In the genomic region with DNA sequence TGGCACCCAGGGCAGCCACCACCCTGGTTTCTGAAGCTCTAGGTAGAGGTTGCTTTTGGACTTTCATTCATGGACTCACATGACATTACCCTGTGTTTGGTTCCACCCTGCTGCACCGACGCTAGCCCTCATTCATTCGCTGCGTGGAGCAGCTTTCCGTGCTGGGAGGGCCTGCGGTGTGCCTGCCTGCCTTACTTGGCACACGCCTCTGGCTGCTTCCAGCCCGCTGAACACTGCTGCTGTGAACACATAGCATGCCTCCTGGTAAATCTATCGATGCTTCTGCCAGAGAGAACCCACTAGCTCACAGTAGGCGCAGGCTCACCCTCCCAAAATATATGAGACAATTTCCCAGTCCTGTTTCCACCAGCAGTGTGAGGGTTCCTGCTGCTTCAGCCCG, we compare ENCODE assay signal across 10 mouse cellular contexts. TPM values are rescaled to one million over a fixed set of nuclear protein-coding genes. Genes with fewer than 3 reads are reported as not detected.
A peak's percentile ranks its signal among the peaks of the same experiment; 100 is the strongest.
DNase-seq lines count a peak whose midpoint lies in the region; ATAC-seq and TF ChIP-seq lines count a peak whose summit lies in the region.
"Had no signal": no experiment of that assay in that cellular context is flagged by ENCODE, and none has a peak within 500 bp of the region (broad histone marks: within the 10 kb centered on the region; RNA-seq: fewer than 3 reads in every experiment).

No protein-coding gene starts in this region.

- H3K9me3 ChIP-seq in E14TG2a.4 (ENCODE audit: low read length), result no peaks in the 10 kb centered on the region
- no peaks in the 10 kb centered on the region for H3K9me3 ChIP-seq in hindbrain, embryonic 15.5 days
- H3K9me3 ChIP-seq: embryonic facial prominence, embryonic 13.5 days; limb, embryonic 15.5 days had no signal

- DNase-seq in cerebellum, postnatal 10 days, result peak; percentile 81 to 89
- peak; percentile 42 to 75 for DNase-seq in left cerebral cortex, adult 9 months (ENCODE audit: low spot score in 2 of 2)
- DNase-seq in spleen, adult 18-20 months, result no peak
- DNase-seq in gastrocnemius, postnatal 25 days, result no peak
- no peak for DNase-seq in gastrocnemius, adult 2 months
- no peak for DNase-seq in urinary bladder, postnatal 36 days (ENCODE audit: low spot score in 2 of 2)

- TF ChIP-seq CTCF in E14TG2a.4 (conservative IDR thresholded peaks at IDR 0.05; ENCODE audit: low read length), result no peak
- no peak for TF ChIP-seq CTCF in gastrocnemius, adult 2 months (IDR thresholded peaks at IDR 0.05)

- intact Hi-C loops in gastrocnemius, adult 2 months (cut with DNase I), result no loop called here

- peak; percentile 49 for ATAC-seq in hindbrain, embryonic 15.5 days (ENCODE audit: low FRiP score, low read depth)

- WGBS in hindbrain, embryonic 15.5 days, result 22% methylated on average over 11 of the region's 11 CpGs

- H3K36me3 ChIP-seq in E14TG2a.4 (ENCODE audit: insufficient read depth, low read length), result no peaks in the 10 kb centered on the region
- no peaks in the 10 kb centered on the region for H3K36me3 ChIP-seq in hindbrain, embryonic 15.5 days
- H3K36me3 ChIP-seq: embryonic facial prominence, embryonic 13.5 days; limb, embryonic 15.5 days had no signal

- H3K27ac ChIP-seq in hindbrain, embryonic 15.5 days (replicated peaks), result peak overlapping the region; percentile 74
- no peak overlapping the region for H3K27ac ChIP-seq in gastrocnemius, adult 2 months
- H3K27ac ChIP-seq: embryonic facial prominence, embryonic 13.5 days; limb, embryonic 15.5 days had no signal

- 0 out of 2 replicates have a peak overlapping the region, but pooled peaks have one; percentile 5 for H3K4me3 ChIP-seq in E14TG2a.4 (replicated peaks; ENCODE audit: low read length)
- no peak overlapping the region for H3K4me3 ChIP-seq in hindbrain, embryonic 15.5 days
- no peak overlapping the region for H3K4me3 ChIP-seq in gastrocnemius, adult 2 months
- H3K4me3 ChIP-seq: embryonic facial prominence, embryonic 13.5 days; limb, embryonic 15.5 days had no signal

- H3K27me3 ChIP-seq in E14TG2a.4 (ENCODE audit: insufficient read depth, low read length), result peaks cover 27% of the 10 kb centered on the region
- no peaks in the 10 kb centered on the region for H3K27me3 ChIP-seq in hindbrain, embryonic 15.5 days
- H3K27me3 ChIP-seq: embryonic facial prominence, embryonic 13.5 days had no signal

- no peak overlapping the region for H3K4me2 ChIP-seq in hindbrain, embryonic 15.5 days
- H3K4me2 ChIP-seq: embryonic facial prominence, embryonic 13.5 days; limb, embryonic 15.5 days had no signal

- peaks cover 52% of the 10 kb centered on the region for H3K4me1 ChIP-seq in E14TG2a.4 (replicated peaks; ENCODE audit: low read depth, low read length)
- H3K4me1 ChIP-seq in hindbrain, embryonic 15.5 days (replicated peaks), result peaks cover 40% of the 10 kb centered on the region

- no peak overlapping the region for H3K9ac ChIP-seq in hindbrain, embryonic 15.5 days
- H3K9ac ChIP-seq: embryonic facial prominence, embryonic 13.5 days; limb, embryonic 15.5 days had no signal

RNA-seq across cellular contexts. Expression of gene Ttc4, which starts 25.7 kb away (rescaled TPM):
- polyA plus RNA-seq in hindbrain, embryonic 15.5 days (2015; fragmentation: Nextera tagmentation; extraction: Ambion mirVana), result 131 and 153 TPM in 2 replicates
- 10 to 100 TPM; 24.7 to 28.6 TPM for total RNA-seq in gastrocnemius, postnatal 25 days (2021)
- total RNA-seq in gastrocnemius, adult 2 months (2021), result 10 to 100 TPM; 24.3 to 34.7 TPM

RNA-seq across cellular contexts. Expression of gene Mroh7, which starts 26.3 kb away (rescaled TPM):
- 0.21 and 1.5 TPM in 2 replicates for polyA plus RNA-seq in hindbrain, embryonic 15.5 days (2015; fragmentation: Nextera tagmentation; extraction: Ambion mirVana)
- total RNA-seq in gastrocnemius, postnatal 25 days (2021), result under 1 TPM; 0.19 to 0.69 TPM
- total RNA-seq in gastrocnemius, adult 2 months (2021), result under 1 TPM; 0.08 to 0.64 TPM

RNA-seq across cellular contexts. Expression of gene Fam151a, which starts 29.3 kb away (rescaled TPM):
- polyA plus RNA-seq in hindbrain, embryonic 15.5 days (2015; fragmentation: Nextera tagmentation; extraction: Ambion mirVana), result not detected in 2 replicates
- not detected for total RNA-seq in gastrocnemius, postnatal 25 days (2021)
- total RNA-seq in gastrocnemius, adult 2 months (2021), result not detected
- polyA plus RNA-seq: embryonic facial prominence, embryonic 13.5 days had no signal

RNA-seq across cellular contexts. Expression of gene Pars2, which starts 53.5 kb away (rescaled TPM):
- 9.6 and 10.3 TPM in 2 replicates for polyA plus RNA-seq in hindbrain, embryonic 15.5 days (2015; fragmentation: Nextera tagmentation; extraction: Ambion mirVana)
- 1 to 10 TPM; 1.7 to 1.8 TPM for total RNA-seq in gastrocnemius, postnatal 25 days (2021)
- total RNA-seq in gastrocnemius, adult 2 months (2021), result 1 to 10 TPM; 2.5 to 3.8 TPM

Comparison
In these comparisons a context has a peak if more than half of its experiments do, and no peak if none do; other contexts are left out.
1. DNase-seq: peak in cerebellum, postnatal 10 days (2 of 2) and left cerebral cortex, adult 9 months (2 of 2); none in spleen, adult 18-20 months (0 of 2), gastrocnemius, postnatal 25 days (single experiment), gastrocnemius, adult 2 months (single experiment) and urinary bladder, postnatal 36 days (0 of 2).